Mouse (Mus musculus) spleen, adult 18-20 months (tissue): ENCODE data around the gene Marveld2.

Experiments
- DNase-seq, 2 experiments: peaks; one replicate each; pipeline ENCODE4 v3.0.0; 2022; ENCODE audit warnings: mixed read lengths in 2 of 2

The Marveld2 gene

DNA sequence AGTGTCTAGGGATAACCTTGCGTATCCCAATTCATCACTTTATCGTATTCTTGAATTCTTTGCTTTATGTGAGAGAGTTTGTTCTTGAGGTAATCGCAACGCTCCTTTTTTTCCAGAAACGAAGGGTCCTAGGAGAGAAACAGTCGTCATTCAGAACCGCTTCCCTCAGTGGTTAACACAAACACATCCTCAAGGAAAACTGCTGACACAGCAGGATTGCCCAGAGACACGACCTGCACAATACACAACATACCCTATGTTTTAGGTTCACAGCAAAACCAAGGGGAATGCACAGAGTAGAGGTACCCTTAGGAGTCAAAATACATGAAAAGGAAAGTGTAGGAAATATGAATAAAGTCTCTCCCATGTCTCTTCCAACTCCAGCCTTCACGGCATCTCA, 19.5 kb downstream of the Marveld2 start:
- DNase-seq: no peak

DNA sequence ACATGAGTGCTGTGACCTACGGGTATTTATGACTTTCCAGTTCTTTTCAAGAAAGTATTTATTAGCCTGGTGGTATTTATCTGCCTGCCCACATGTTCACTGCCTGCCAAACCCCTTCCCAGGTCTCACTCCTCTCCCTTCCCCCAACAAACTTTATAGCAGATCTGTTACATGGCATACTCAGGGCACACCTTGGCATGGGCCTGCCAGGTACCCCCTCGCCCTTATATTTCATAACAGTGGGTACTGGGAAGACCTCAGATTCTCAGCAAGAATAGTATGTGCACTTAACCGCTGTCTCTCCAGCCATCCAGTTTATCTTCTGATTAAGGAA, 21.3 kb downstream of the Marveld2 start:
- no peak for DNase-seq

DNA sequence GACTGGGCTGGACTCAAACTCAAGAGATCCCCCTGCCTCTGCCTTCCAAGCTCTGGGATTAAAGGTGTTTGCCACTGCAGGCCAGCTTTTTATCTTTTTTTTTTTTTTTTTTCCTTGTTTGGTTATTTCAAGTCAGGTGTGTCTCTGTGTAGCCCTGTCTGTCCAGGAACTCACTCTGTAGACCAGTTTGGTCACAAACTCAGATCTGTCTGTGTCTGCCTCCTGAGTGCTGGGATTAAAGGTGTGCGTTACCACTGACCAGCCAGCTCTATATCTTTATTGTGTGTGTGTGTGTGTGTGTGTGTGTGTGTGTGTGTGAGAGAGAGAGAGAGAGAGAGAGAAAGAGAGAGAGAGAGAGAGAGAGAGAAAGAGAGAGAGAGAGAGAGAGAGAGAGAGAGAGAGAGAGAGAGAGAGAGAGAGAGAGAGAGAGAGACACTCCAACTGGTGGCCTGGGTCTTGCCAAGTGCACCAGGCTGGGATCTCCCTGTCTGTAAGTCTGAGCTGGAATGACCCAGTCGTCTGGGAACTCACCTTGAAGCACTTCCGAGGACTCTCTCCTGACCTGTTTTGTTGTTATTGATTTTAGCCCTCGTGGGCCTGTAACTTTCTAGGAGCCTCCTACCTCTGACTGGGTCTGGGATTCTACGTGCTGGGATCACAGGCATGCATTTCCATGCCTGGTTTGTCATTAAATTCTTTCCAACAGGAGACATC, 21.8 kb downstream of the Marveld2 start:
- DNase-seq: no peak

DNA sequence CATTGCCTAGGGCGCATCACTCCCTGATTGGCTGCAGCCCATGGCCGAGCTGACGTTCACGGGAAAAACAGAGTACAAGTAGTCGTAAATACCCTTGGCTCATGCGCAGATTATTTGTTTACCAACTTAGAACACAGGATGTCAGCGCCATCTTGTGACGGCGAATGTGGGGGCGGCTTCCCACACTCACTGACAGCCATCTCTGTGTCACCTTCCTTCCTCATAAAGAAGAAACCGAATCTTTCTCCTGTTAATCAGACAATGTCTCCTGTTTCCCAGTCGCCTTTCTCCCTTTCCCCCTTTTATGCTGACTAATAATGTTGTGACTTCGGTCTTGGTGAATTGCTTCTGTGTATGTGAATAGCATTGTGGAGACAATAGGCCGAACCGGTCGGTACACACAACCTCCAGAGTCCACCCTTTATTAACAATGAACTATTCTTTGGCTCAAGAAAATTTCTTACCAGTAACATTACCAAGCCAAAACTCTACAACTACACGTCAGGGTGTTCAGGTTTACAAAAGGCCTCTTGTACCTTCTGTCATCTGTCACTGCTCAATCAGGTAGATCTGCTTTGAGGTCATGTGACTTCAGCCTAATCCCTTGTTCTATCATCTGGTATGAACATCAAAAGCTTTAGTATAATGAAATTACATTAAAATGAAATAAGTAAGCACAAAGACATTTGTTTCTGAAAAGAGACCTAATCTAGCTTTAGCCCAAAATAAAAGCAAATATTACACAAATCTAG, 22.6 kb downstream of the Marveld2 start:
- peak; percentile 32 to 39 for DNase-seq

DNA sequence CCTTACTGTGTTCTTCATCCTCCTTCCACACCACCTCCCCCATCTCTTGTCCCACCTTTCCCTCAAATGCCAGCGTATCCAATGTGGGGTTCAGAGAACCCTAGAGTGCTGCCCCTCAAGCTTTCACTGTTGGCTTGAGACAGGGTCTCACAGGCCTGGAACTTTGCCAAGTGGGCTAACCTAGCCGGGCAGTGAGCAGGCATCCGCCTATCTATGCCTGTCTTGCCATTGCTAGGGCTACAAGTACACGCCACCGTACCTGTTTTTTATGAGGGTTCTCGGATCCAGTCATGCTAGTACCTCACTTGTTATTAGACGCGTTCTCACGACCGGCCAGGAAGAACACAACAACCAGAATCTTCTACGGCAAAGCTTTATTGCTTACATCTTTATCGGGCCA, 28.1 kb downstream of the Marveld2 start:
- no peak for DNase-seq

DNA sequence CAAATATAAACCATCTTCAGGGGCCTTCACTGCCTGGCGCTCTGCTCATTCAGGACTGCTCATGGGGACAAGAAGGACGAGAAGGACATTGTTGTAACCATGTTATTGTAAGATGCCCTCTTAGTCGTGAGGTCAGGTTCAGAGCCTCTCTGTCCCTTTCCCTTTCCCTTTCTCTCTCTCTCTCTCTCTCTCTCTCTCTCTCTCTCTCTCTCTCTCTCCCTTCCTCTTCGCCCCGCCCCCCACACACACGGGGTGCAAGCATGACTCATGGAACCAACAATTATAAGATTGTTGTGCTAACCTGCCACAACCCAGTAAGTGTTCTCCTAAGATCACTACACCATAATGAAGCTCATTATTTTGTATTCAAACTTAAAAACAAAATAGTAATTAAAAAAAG, 34.6 kb downstream of the Marveld2 start:
- DNase-seq: no peak

DNA sequence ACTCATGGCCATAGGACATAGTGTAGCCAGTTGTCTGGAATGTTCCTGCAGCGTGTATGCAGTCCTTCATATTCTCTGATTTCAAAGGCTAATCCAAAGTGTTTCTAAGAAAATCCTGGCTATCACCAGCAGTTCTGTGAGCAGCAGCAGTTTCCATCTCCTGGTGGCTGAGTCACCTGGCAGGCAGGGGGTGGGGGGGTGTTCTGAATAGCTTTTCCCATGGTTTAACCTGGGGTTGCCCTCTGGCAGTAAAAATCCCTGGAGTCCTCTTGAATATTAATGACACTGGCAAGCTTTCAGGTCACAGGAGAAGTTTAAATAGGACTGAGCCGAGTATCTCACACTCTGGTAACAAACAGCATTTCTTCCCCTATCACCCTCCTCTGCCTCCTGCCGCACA, 35.1 kb downstream of the Marveld2 start:
- DNase-seq: no peak

DNA sequence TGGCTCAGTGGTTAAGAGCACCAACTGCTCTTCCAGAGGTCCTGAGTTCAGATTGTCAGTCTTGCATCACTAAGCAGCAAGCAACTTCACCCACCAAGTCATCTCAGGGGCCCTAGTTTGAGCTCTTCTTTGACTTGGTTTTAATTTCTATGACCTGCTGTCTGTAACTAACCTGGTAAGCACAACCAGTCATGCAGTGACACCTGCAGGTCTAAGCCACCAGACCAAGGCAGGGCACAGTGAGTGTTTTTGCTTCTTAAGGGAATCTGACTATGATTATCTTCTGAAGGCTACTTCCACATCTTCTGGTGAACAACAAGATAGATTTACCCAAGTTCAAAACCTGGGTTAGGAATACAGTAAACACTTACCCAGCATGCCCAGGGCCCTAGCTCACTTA, 36.8 kb downstream of the Marveld2 start:
- no peak for DNase-seq

DNA sequence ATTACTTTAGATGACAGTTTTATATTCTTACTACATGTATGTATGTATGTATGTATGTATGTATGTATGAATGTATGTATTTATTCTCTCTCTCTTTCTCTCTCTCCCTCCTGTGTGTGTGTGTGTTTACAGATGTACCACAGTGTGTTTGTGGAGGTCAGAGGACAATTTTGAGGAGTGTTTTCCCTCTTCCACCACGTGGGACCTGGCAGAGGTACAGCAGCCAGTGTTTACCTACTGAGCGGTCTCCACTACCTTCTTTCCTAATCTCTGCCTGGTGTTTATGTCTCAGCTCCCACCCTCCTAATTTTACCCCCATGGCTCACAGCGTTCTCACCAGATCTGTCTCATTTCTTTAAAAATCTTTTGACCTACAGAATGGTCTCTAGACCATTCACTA, 37.6 kb downstream of the Marveld2 start:
- no peak for DNase-seq

DNA sequence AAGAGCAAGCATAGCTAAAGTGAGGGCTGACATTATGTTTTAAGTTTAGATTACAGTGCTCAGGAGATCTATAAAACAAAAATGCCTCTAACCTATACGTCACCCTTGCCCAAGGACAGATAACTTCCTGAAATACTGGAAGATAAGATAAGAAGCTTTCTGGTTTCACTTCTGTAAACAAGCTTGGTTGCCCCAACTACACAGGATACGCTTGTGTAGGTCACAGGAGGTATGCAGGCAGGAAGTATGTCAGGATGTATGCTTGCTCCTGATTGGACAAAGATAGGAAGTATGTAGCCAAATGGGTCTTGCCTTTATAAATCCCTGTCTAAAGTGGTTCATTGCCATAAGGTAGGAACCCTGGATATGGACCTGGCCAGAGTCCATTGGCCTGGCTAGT, 40.8 kb downstream of the Marveld2 start:
- no peak for DNase-seq

DNA sequence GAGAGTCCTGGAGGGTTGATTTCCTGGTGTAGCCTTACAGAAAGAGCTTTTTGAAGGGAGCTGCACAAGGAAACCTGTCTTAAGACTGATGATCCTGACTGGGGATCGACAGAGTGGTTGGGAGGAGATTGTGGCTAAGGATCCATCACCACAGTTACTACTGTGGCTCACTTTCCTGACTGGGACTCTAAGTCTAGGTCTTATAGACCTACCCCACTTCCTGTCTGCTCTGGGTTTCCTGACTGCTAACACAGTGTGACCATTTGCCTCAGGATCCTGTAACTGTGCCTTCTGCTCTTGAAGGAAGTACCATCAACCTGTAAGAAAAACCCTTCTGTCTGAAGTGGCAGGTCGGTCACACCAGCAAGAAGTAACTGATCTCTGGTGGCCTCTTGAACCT, 46.1 kb downstream of the Marveld2 start:
- no peak for DNase-seq

DNA sequence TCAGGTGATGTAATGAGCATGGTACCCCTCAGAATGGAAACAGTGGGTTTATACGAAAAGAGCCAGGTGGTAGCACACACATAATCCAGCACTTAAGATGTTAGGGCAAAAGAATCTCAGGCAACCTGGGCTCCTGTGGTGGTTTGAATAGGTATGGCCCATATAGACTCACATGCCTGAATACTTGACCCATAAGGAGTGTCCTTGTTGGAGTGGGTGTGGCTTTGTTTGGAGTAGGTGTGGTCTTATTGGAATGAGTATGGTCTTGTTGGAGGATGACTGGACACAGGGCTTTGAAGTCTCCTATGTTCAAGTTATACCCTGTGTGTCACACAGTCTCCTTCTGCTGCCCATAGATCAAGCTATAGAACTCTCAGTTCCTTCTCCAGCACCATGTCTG, 48.4 kb downstream of the Marveld2 start:
- no peak for DNase-seq

DNA sequence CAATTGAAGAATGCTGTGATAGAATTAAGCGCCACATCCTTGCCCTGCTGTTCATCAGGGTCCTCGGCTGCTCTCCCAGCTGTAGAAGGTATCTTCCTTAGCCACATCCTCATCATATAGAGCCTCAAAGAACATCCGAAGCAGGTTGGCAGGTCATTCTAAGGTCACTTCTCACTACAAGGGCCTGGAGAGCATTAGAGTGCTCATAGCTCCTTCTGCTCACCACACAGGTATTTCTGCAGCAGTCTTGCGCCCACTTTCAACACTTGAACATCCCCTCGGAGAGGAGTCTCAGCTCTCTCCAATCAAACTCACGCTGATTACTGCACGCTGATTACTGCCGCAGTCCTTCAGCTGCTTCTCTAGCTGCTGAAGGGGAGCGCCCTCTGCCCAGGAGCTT, 57.3 kb downstream of the Marveld2 start:
- DNase-seq: no peak

DNA sequence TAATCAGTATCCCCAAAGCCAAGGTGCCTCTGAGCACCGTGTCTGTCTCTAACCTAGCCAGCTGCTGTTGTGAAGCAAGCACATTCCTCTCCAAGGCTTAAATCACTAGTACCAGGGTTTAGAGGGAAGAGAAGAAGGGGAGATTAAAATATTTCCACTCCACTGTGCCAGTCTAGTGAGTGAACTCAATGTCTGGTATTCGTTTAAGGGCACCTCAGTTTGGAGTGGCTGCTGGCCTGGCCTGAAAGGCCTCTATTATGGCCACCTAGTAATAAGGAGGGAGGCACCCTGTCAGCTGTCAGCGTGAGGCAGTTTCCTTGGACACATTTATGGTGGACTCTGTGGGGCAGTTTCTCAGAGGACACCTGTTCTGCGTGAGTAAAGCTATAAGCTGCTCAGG, 59.8 kb downstream of the Marveld2 start:
- DNase-seq: no peak

DNA sequence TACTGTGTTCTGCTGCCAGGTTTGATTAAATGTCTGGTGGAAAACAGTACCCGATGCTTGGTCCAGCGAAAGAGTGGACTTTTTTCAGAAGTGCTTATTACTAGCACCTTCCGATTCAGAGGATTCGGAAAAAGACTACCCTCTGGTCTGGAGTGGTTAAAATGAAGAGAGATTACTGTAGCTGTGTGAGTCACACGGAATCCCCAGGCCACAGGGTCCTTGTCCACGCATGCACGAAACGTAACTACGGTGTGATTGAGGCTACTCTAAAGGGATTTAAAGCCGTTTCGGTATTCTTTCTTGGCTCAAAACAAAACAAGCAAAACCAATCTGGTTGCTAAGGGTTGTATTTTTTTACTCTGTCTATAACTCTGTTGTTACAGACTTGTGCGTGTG, 63.7 kb downstream of the Marveld2 start:
- DNase-seq: no peak

DNA sequence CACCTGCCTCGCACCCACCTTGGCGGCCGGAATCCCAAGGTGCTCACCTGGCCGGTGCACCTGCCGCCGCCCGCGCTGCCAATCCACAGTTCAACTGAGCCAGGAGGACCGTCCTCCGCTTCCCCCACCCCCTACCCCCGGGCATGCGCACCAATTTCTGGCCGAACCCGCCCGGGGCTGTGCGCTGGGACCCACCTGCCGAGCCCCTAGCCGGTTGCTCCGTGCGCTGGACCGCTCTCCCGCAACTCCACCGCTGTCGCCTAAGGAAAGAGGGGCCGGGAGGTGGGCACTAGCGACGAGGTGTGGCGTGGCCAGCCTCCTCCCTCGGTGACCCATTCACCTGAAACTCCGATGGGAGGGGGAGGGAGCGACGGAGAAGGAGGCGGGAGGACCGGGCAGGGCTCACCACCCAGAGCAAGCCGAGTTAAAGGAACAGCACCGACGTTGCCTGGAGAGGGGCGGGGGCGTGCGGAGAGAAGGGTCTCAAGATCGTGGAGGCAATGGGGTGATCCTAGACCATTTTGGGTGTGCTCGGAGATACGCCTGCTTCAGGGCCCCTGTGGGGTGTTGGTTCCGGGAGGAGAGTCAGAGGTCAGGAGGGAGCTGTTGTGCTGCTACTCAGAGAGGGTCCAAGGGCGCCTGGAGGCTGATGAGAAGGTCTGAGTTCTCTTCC, 64.3 kb downstream of the Marveld2 start, which contains the start of gene Ocln:
Gene Ocln, minus strand, starts transcription at position 350 of the 673 bp plus-strand sequence.
- DNase-seq: peak in 1 of 2 experiments; percentile 2

DNA sequence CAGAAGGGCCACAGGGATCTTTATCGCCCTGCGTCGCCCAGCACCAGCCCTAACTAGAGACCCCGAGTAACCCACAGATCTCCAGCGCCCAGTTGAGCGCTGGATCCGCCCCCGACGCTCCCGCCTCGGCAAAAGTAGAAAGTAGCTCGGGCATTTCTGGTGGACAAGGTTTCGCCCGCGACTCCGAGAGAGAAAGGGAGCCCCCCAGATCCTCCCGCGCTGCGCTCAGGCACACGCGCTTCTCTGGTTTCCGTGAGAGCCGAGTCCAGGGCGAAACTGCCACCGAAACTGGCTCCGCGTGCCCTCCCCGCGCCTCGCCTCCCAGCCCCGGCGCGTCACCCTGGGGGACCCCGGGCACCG, 64.8 kb downstream of the Marveld2 start:
- no peak for DNase-seq

DNA sequence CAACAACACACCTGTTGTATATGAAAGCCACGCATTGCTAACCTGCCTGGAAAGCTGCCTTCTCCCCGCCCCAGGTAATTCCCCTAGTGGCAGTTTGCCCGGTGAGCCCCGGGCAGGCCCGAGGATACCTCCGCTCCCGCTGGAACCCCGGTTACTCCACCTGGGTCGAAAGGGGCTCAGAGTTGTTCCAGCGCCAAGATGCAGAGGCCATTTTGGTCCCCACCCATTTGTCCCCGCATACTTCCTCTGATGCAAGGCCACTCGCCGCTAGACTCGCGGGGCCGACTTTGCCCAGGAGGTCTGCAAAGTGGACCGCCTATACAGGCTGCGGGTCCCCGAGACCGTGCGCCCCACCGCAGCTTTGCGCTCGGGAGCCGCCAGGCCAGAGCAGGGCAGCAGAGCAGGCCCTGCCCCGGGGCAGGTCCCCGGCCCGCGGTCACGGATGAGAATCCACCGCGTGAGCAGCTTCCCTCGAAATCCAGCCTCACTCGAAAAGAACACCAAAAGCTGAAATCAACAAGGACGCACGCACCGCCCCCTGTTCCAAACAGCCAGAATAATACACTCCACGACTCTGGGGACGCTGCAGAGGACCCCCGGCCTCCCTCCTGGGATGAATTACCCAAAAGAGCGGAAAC, 65.3 kb downstream of the Marveld2 start:
- peak in 1 of 2 experiments; percentile 2 for DNase-seq

DNA sequence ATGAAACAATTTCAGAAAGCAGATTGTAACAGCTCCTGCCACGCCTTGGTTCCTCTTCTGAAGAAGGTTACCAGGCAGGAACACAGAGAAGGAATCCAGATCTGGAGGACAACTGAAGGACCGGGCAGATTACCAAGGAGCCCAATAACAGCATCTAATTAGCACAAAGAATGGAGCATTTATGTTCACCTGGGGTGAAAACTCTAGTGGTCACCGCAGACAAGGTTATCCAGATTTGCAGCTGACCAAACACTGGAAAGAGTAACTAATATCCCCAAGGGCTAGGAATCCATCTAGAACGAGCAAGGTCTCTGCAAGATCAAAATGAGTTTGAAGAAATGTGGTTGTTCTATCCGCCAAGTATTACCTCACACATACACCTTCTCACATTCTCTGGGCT, 69.5 kb downstream of the Marveld2 start:
- DNase-seq: no peak
